Mouse (Mus musculus) heart, embryonic 12.5 days (tissue): ENCODE results near the gene Hmgb3. TPM values are rescaled to one million over a fixed set of nuclear protein-coding genes. Genes with fewer than 3 reads are reported as not detected.

Source experiments
- ATAC-seq: fragments of 200-750 bp; cut with Nextera tagmentation; 2 replicates; pipeline ENCODE4 v1.8.0; 2017; ENCODE audit warnings: moderate TSS enrichment, moderate library complexity; ENCODE audit not compliant: insufficient number of reproducible peaks, low FRiP score
- H3K27ac ChIP-seq: fragments of 300-500 bp; sonication (generic); 2 replicates; pipeline ENCODE4 v1.5.1; 2016; ENCODE audit warnings: mild to moderate bottlenecking, moderate library complexity; ENCODE audit not compliant: poor library complexity, severe bottlenecking
- H3K27me3 ChIP-seq: fragments of 300-500 bp; sonication (generic); replicated peaks from 2 replicates; pipeline ENCODE4 v1.6.1; 2016; ENCODE audit warnings: mild to moderate bottlenecking, moderate library complexity
- H3K36me3 ChIP-seq: fragments of 300-500 bp; sonication (generic); 2 replicates; pipeline ENCODE4 v1.6.1; 2016; ENCODE audit warnings: mild to moderate bottlenecking, moderate library complexity
- H3K4me1 ChIP-seq: fragments of 300-500 bp; sonication (generic); replicated peaks from 2 replicates; pipeline ENCODE4 v1.6.1; 2016; ENCODE audit warnings: mild to moderate bottlenecking
- H3K4me2 ChIP-seq: fragments of 300-500 bp; sonication (generic); 2 replicates; pipeline ENCODE4 v1.6.1; 2016; ENCODE audit warnings: mild to moderate bottlenecking, moderate library complexity
- H3K4me3 ChIP-seq: fragments of 300-500 bp; sonication (generic); 2 replicates; pipeline ENCODE4 v1.5.1; 2016; ENCODE audit warnings: mild to moderate bottlenecking
- H3K9ac ChIP-seq: fragments of 300-500 bp; sonication (generic); 2 replicates; pipeline ENCODE4 v1.6.1; 2016; ENCODE audit warnings: mild to moderate bottlenecking, moderate library complexity
- H3K9me3 ChIP-seq: fragments of 300-500 bp; sonication (generic); replicated peaks from 2 replicates; pipeline ENCODE4 v1.6.1; 2016; ENCODE audit warnings: mild to moderate bottlenecking, moderate library complexity
- WGBS: fragments of 180-500 bp; shearing (Covaris S2); methylation state at CpG from one replicate; pipeline ENCODE4 v1.1.7; 2016; 5-methylcytosine and 5-hydroxymethylcytosine counted together
- polyA plus RNA-seq: library from polyadenylated mRNA; unstranded; fragments of >200 nt; fragmentation: Nextera tagmentation; extraction: Ambion mirVana; gene quantifications from 2 replicates; pipeline ENCODE4 v1.2.1, GENCODE M21; 2016

The Hmgb3 gene
- polyA plus RNA-seq, 1 experiment from 2014 or later = 203 TPM

DNA sequence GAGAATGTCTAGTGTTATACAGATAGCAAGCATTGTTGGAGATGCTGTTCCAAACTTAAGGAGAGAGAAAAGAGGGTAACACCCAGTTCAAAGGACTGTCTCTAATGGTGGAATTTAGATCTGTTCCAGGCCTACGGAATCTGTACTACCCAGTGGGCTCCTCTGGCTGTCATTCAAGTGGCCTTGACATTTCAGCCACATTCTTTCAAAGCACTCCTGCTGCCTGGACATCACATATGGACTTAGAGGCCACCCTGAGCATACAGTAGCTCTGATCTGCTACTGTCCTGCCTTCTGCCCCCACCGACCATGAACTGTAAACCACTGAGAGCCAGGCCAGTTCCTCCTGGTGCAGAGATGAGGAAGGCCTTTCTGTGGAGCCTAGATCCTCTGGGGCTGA is 17.9 kb upstream of the Hmgb3 start:
- H3K4me2 ChIP-seq = no peak overlapping the region
- peaks cover 15% of the 10 kb centered on the region for H3K27me3 ChIP-seq
- no peak overlapping the region for H3K27ac ChIP-seq
- no peaks in the 10 kb centered on the region for H3K36me3 ChIP-seq
- no peaks in the 10 kb centered on the region for H3K9me3 ChIP-seq
- H3K4me1 ChIP-seq = 0 out of 2 replicates have a peak, but pooled peaks cover 3% of the 10 kb centered on the region
- WGBS = 45% methylated on average over 2 of the region's 2 CpGs
- no peak for ATAC-seq
- H3K4me3 ChIP-seq = no peak overlapping the region
- H3K9ac ChIP-seq = no peak overlapping the region

DNA sequence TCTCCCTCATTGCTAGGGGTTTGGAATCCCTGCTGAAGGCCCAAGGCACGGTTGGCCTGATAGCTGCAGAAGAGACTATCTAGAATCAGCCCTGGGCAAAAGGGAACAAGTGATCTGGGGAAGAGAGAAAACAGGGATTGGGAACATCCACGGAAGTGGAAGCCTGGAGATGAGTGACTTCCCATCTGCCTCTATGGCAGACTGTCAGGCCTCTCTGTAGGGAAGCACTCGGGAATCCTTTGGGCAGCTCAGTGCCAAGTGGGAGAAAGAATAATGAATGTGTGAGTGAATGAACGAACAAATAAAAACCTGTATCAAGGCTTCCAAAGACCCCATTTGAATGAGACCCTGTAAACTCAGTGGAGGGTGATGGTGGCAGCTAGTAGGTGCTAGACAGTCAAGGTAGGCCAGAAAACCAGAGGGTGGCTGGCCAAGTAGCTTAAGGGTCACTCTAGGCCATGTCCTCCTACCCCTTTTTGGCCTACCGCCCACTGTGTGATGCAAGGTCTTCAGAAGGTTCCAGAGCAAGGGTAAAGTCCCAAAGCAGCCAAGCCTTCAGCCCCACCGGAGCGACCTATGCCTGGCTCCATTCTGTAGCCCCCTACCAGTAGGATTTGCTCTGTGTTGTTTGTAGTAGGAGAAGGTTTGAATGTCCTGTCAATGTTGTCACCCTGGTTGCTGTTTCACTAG is 14.8 kb upstream of the Hmgb3 start:
- Histone ChIP-seq H3K9me3 (no peaks in the 10 kb centered on the region), H3K4me2 (no peak overlapping the region), H3K4me1 (0 out of 2 replicates have a peak, but pooled peaks cover 3% of the 10 kb centered on the region), H3K27ac (no peak overlapping the region), H3K36me3 (no peaks in the 10 kb centered on the region), H3K27me3 (peaks cover 11% of the 10 kb centered on the region), H3K4me3 (no peak overlapping the region), H3K9ac (no peak overlapping the region)
- ATAC-seq = no peak
- WGBS = 70% methylated on average over 7 of the region's 7 CpGs

DNA sequence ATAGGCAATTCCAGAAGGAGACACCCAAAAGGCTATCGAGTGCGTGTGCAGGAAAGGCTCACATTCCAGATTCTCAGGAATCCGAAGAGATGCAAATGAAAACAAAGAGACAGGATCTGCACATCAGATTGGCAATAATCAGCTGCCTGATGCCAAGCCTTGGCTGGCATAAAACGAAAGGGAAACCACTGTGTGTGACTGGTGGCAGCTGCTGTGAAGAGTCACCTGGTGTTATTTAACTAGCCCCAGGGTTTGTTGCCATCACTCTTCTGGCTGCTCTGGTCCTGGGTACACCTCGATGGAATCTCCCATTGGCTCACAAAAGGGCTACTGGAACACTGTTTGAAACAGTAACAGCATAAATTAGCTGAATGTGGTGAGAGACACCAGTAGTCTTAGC is 11.0 kb upstream of the Hmgb3 start:
- no peaks in the 10 kb centered on the region for H3K36me3 ChIP-seq
- no peaks in the 10 kb centered on the region for H3K4me1 ChIP-seq
- no peak overlapping the region for H3K9ac ChIP-seq
- ATAC-seq = no peak
- H3K4me2 ChIP-seq = no peak overlapping the region
- no peak overlapping the region for H3K27ac ChIP-seq
- 58% methylated on average over 5 of the region's 5 CpGs for WGBS
- H3K4me3 ChIP-seq = no peak overlapping the region
- H3K9me3 ChIP-seq = no peaks in the 10 kb centered on the region
- H3K27me3 ChIP-seq = peaks cover 9% of the 10 kb centered on the region

DNA sequence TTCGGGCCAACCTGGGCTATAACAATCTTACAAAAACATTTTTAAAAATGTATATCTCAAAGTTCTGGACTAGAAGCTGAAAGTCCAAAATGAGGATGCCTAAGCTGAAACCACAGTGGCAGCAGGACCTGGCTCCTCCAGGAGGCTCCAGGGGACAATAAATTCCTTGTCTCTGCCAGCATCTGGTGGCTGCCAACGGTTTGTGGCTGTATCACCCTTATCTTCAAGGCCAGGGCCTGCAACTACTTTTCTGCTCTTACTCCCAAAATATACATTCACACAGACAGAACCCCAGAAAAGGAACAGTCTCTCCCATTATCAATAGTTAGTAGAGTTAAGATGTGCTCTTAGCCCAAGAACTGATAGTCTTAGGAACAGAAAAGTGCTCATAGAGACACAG is 10.6 kb upstream of the Hmgb3 start:
- Histone ChIP-seq H3K4me2 (no peak overlapping the region), H3K36me3 (no peaks in the 10 kb centered on the region), H3K4me1 (no peaks in the 10 kb centered on the region), H3K9ac (no peak overlapping the region), H3K9me3 (no peaks in the 10 kb centered on the region), H3K27ac (no peak overlapping the region), H3K4me3 (no peak overlapping the region), H3K27me3 (peaks cover 13% of the 10 kb centered on the region)
- no peak for ATAC-seq
- 53% methylated on average over 2 of the region's 2 CpGs for WGBS

DNA sequence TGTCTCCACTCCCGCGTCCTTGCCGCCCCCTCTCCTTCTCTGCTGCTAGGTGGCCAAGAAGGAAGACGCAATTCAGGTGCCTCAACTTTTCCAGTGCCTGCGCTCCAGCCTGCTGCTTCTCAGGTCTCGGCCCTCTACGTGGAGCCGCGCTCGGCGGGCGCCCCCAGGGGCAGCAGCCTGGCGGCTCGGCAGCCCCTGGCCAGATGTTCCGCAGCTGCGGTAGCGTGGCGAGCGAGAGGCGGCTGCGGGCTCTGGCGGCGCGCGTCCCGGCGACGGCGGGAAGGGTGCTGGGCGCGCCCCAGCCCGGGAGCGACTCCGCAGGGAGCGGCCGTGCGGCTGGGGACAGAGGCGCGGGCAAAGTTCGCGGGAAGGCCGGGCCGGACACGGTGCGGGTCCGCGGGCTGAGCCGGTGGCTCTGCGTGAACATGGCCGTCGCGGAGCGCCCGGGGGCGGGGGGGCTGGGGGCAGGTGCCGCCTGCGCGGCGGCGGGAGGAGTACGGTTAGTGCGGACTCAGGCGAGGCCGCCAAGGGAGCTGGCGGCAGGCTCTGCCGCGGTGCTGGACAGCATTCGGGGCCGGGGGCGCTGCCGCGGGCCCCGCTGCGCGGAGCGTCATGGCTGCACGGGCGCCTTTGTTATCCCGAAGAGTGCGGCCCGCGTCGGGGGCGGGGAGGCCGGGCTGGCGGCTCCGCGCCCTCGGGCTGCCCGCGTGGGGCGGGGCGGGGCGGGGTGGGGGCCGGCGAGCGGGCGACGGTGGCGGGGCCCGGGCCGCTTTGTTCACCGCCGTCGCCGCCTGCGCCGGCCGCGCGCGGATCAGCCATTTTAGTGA is 610 bp downstream of the Hmgb3 start:
- Histone ChIP-seq H3K27me3 (peaks cover 19% of the 10 kb centered on the region; the same call in 1 of the 2 replicates), H3K36me3 (peaks cover 11% of the 10 kb centered on the region), H3K4me2 (peak overlapping the region; percentile 75), H3K4me3 (peak overlapping the region; percentile 77), H3K27ac (peak overlapping the region; percentile 96), H3K9me3 (peaks cover 9% of the 10 kb centered on the region; the same call in 1 of the 2 replicates), H3K9ac (peak overlapping the region; percentile 90), H3K4me1 (no peaks in the 10 kb centered on the region)
- 21% methylated on average over 93 of the region's 112 CpGs for WGBS
- peak; percentile 75 for ATAC-seq

DNA sequence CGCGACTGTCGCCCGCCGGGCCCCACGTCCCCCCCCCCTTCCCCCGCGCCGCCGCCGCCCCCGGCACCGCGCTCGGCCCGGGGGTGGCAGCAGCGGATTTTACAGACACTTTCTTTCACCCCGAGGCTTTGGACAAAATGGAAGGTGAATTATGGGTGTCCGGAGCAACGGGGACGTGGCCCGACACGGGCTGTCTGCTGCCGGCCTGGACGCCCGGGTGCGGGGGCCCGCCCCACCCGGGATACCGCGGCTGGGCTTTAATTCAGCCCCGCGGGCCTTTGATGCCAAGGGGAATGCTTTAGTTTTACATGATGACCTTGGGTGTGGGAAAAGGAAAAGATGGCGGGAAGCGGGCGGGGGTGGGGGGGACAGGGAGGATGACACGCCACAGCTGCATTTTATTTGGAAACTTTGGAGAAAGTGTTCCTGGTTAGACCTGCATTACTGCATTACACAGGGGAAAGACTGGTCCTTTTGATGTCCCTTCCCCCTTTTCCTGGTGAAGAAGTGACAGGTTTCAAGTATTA is 1.3 kb downstream of the Hmgb3 start:
- peak overlapping the region; percentile 77 for H3K4me3 ChIP-seq
- ATAC-seq = no peak
- H3K9me3 ChIP-seq = peaks cover 9% of the 10 kb centered on the region; the same call in 1 of the 2 replicates
- H3K4me2 ChIP-seq = peak overlapping the region; percentile 75
- H3K4me1 ChIP-seq = no peaks in the 10 kb centered on the region
- H3K36me3 ChIP-seq = peaks cover 14% of the 10 kb centered on the region
- peak overlapping the region; percentile 96 for H3K27ac ChIP-seq
- WGBS = 11% methylated on average over 36 of the region's 37 CpGs
- H3K9ac ChIP-seq = peak overlapping the region; percentile 90
- H3K27me3 ChIP-seq = peaks cover 13% of the 10 kb centered on the region; the same call in 1 of the 2 replicates

DNA sequence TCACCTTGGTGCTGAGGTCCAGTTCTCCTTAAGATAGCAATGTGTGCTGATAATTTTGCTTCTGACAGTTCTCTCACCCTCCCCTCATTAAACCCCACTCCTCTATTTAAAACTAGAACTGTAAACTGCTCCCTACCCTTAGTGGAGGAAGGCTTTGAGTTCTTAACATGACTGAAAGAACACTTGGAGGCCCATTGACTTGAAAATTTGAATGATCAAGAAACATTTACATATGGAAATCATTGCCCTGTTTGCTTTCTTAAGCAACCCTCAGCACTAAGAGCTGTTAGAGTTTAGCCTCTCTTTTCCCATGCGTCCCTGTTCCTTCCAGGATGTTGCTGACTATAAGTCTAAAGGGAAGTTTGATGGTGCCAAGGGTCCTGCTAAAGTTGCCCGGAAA is 3.6 kb downstream of the Hmgb3 start:
- Histone ChIP-seq H3K4me3 (no peak overlapping the region), H3K27me3 (0 out of 2 replicates have a peak, but pooled peaks cover 3% of the 10 kb centered on the region), H3K4me1 (no peaks in the 10 kb centered on the region), H3K4me2 (no peak overlapping the region), H3K27ac (no peak overlapping the region), H3K36me3 (peaks cover 14% of the 10 kb centered on the region), H3K9ac (no peak overlapping the region), H3K9me3 (peaks cover 9% of the 10 kb centered on the region; the same call in 1 of the 2 replicates)
- WGBS = 63% methylated on average over 2 of the region's 2 CpGs
- no peak for ATAC-seq

DNA sequence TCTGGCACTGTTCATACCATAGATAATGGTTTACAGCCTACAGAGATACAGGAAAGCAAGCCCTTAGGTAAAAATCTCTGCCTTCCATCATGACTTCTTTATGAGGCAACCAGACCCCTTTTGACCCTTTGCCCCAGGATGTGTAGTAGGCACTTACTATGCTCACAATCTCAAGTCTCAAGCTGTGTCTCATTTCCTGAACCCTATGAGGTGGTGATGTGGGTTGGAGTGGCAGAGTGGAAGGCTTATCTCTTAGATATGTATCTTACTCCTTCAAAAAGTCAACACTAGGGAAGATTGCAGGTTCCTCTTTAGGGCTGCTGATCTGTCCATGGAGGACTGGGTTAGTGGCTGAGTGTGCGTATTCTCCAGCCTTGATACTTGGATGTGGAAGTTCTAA is 5.1 kb downstream of the Hmgb3 start:
- no peaks in the 10 kb centered on the region for H3K4me1 ChIP-seq
- ATAC-seq = no peak
- no peaks in the 10 kb centered on the region for H3K27me3 ChIP-seq
- WGBS = 88% methylated on average over 1 of the region's 1 CpGs
- peaks cover 8% of the 10 kb centered on the region; the same call in 1 of the 2 replicates for H3K9me3 ChIP-seq
- H3K9ac ChIP-seq = no peak overlapping the region
- H3K4me2 ChIP-seq = no peak overlapping the region
- H3K27ac ChIP-seq = no peak overlapping the region
- H3K4me3 ChIP-seq = no peak overlapping the region
- H3K36me3 ChIP-seq = peaks cover 14% of the 10 kb centered on the region

DNA sequence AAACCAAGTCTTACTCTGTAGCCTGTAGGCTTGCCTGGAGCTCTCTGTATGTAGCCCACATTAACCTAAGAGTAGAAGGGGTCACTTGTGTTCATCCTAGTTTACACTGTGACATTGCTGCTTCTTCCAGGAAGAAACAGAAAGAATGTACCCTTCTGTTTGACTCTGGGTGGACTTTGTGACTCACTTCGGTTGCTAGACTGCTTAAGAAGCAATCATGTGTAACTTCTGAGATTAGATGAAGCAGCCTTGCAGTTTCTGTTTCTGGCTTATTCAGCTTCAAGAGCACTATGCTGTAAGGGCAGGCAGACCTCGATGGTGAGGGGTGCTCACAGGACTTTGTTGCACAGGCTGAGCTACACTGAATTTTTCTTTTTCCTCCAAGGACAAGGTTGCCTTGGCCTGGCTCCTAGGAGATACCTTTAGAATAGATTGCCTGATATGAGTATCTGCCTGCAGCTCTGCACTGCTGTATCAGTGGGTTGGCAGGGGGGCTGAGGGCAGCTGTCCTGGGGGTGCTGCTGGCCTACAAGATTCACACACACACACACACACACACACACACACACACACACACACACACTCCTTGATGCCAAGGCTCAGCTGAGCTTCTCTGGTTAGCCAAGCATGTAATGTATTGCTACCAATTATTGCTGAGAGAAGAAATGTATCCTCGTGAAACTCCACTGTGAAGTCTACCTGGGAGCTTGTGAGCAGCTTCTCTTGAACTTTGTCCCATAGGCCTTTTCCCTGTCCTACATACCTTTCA is 17.6 kb downstream of the Hmgb3 start:
- 59% methylated on average over 3 of the region's 3 CpGs for WGBS

DNA sequence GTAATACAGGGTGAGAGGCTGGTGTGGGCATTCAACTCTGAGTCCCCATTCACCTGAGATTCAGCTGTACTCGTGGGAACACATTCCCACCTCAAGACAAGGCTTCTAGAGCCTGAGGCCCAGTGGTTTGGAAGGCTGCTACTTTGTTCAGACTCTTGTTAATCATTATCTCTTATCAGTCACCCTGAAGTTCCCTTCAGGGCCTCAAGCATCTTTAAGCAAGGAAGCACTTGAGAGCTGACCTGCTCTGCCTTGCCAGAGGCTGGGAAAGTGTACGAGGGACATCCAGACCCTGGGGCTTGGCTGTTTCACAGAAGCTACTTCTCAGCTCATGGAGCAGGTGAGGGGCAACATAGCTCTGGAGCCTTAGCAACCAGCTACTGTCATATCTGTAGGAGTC is 19.8 kb downstream of the Hmgb3 start:
- 34% methylated on average over 2 of the region's 2 CpGs for WGBS

More for the DNA sequence above, 17.6 kb downstream of the Hmgb3 start:
- no peak overlapping the region for H3K27ac ChIP-seq
- no peak for ATAC-seq
- H3K4me2 ChIP-seq = no peak overlapping the region
- H3K4me1 ChIP-seq = no peaks in the 10 kb centered on the region
- H3K4me3 ChIP-seq = no peak overlapping the region
- H3K9ac ChIP-seq = no peak overlapping the region
- H3K36me3 ChIP-seq = no peaks in the 10 kb centered on the region
- no peaks in the 10 kb centered on the region for H3K9me3 ChIP-seq
- H3K27me3 ChIP-seq = no peaks in the 10 kb centered on the region

More for the DNA sequence above, 19.8 kb downstream of the Hmgb3 start:
- ATAC-seq = no peak
- Histone ChIP-seq H3K4me2 (no peak overlapping the region), H3K4me3 (no peak overlapping the region), H3K9me3 (no peaks in the 10 kb centered on the region), H3K27me3 (no peaks in the 10 kb centered on the region), H3K4me1 (no peaks in the 10 kb centered on the region), H3K36me3 (no peaks in the 10 kb centered on the region), H3K9ac (no peak overlapping the region), H3K27ac (no peak overlapping the region)
